Mouse (Mus musculus) thymus, adult 2 months (tissue): ENCODE measurements at regions not wholly inside any gene's neighbourhood (a gene's known extent, or its start where the extent isn't known, plus 50 kb on each side); places are given as distances from the start of the nearest gene placed in this dataset.

Experiments used
- DNase-seq: peaks from one replicate; pipeline ENCODE4 v3.0.0; 2021
- H3K27ac ChIP-seq: fragments of 200-500 bp; 2 replicates; pipeline ENCODE4 v1.5.1; 2012; ENCODE audit warnings: low read length, control low read depth; ENCODE audit not compliant: control insufficient read depth, insufficient read depth
- H3K27me3 ChIP-seq: fragments of 200-500 bp; 2 replicates; pipeline ENCODE4 v1.6.1; 2012; ENCODE audit warnings: mild to moderate bottlenecking, low read length, moderate library complexity, mixed read lengths; ENCODE audit not compliant: control insufficient read depth, insufficient read depth
- H3K36me3 ChIP-seq: fragments of 200-500 bp; 2 replicates; pipeline ENCODE4 v1.6.1; 2012; ENCODE audit warnings: mild to moderate bottlenecking, low read length, moderate library complexity; ENCODE audit not compliant: control insufficient read depth, insufficient read depth
- H3K4me1 ChIP-seq: fragments of 200-500 bp; replicated peaks from 2 replicates; pipeline ENCODE4 v1.6.1; 2012; ENCODE audit warnings: low read length; ENCODE audit not compliant: control insufficient read depth, insufficient read depth
- H3K4me3 ChIP-seq: fragments of 200-500 bp; 2 replicates; pipeline ENCODE4 v1.5.1; 2012; ENCODE audit warnings: mild to moderate bottlenecking, low read length, control low read depth, moderate library complexity; ENCODE audit not compliant: control insufficient read depth, insufficient read depth
- CTCF ChIP-seq: fragments of 200-500 bp; IDR thresholded peaks from 2 replicates; pipeline ENCODE4 v1.5.1; 2012; ENCODE audit warnings: mild to moderate bottlenecking, control low read depth, low read length, moderate library complexity, borderline replicate concordance; ENCODE audit not compliant: control insufficient read depth, poor library complexity, insufficient read depth; ENCODE audit errors: extremely low read depth
- POLR2A ChIP-seq: fragments of 200-500 bp; IDR thresholded peaks from 2 replicates; pipeline ENCODE4 v1.6.1; 2012; ENCODE audit warnings: mild to moderate bottlenecking, low read length, control low read depth, moderate library complexity; ENCODE audit not compliant: control insufficient read depth, poor library complexity, insufficient read depth; ENCODE audit errors: extremely low read depth
- WGBS: fragments of 180-500 bp; shearing (Covaris S2); methylation state at CpG from one replicate; pipeline ENCODE4 v1.1.7; 2018; 5-methylcytosine and 5-hydroxymethylcytosine counted together

DNA sequence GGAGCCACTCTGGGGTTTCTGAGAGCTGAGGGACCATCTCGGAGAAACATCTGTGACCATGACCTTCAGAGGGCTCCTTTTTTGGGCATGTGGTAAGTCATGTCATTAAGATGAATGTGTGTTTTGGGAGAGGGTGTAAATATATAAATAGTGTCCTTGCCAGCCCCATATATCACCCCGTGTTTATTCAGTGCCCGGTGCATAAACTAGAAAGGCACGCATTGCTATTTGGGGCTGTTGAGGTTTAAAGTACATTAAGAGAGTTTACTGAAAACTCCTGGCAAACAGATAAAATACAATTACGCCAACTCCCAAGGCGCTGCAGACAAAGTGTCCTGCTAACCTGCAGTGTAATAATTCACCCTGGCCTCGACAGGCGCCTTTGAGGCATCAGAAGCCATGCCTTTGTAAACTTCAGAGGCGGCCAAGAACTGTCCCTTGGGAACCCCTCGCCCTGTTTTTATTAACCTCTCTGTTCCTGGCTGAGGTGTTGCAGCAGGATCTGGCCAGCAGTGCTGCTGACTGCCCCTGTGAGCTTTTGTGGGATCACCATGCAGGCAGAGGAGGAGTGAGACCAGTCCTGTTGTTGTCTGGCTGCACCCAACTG, 106.6 kb downstream of the 9530068E07Rik start:
- no peaks in the 10 kb centered on the region for H3K36me3 ChIP-seq
- no peak overlapping the region for H3K27ac ChIP-seq
- no peak overlapping the region for H3K4me3 ChIP-seq
- TF ChIP-seq POLR2A = no peak
- TF ChIP-seq CTCF = no peak
- H3K27me3 ChIP-seq = no peaks in the 10 kb centered on the region
- 70% methylated on average over 10 of the region's 10 CpGs for WGBS
- no peaks in the 10 kb centered on the region for H3K4me1 ChIP-seq
- DNase-seq = no peak

DNA sequence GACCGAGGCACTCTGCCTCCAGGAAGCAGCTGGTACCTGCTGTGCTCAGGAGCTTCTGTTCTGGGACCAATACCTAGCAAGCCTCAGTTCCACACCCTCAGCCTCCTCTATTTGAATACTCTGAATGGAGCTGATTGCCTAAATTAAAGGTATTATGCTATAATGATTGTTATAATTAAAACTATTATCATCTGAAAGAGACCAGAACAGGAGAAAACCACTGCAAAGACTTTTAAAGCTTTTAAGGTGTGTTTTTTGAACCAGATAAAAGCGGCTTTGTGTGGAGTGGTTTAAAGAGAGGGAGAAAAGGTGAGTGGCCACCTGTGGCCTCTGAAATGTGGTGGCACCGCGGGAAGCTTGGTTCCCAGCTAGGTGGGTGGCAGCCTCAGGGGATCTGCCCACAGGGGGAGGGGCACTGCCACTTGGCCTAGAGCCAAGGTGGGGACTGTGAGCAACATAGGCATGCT, 115.6 kb downstream of the 9530068E07Rik start:
- Histone ChIP-seq H3K4me3 (no peak overlapping the region), H3K27ac (no peak overlapping the region), H3K4me1 (peaks cover 3% of the 10 kb centered on the region; the same call in 1 of the 2 replicates), H3K36me3 (no peaks in the 10 kb centered on the region), H3K27me3 (no peaks in the 10 kb centered on the region)
- WGBS = 41% methylated on average over 4 of the region's 4 CpGs
- DNase-seq = no peak
- no peak for TF ChIP-seq POLR2A
- no peak for TF ChIP-seq CTCF

DNA sequence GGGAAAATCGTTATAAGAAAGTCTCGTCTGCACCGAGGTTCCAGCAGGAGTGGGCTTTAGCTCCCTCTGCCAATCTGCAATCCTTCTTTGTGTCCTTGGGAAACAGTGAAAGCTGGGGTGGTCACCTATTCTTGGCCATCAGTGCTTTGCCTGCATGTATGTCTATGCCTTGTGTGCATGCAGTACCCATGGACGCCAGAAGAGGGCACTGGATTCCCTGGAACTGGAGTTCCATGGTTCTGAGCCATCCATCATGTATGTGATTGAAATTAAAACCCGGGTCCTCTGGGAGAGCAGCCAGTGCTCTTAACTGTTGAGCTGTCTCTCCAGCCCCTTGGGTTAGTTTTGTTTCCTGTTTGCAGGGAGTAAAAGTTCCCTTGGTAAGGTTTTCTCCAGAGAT, 121.1 kb downstream of the 9530068E07Rik start:
- TF ChIP-seq POLR2A = no peak
- TF ChIP-seq CTCF = no peak

DNA sequence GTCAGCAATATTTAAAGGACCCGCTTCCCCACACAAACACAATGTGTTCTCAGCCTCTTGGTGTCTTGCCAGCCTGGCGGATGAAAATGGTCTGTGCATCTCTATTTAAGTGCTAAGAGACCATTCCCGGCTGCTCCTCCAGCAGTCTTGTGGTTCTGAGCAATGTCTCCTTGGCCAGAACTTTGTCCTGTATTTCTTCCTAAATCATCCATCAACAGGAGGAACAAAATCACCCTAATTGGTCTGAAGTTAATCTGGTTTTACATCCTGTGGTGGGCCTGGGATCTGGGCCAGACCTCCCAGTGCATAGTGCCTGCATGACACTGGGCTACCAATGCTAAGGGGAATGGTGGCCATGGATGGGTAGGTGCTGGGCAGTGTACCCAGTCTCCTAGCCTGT, 123.6 kb downstream of the 9530068E07Rik start:
- Histone ChIP-seq H3K27me3 (no peaks in the 10 kb centered on the region), H3K4me3 (no peak overlapping the region), H3K4me1 (peaks cover 3% of the 10 kb centered on the region; the same call in 1 of the 2 replicates), H3K27ac (no peak overlapping the region), H3K36me3 (no peaks in the 10 kb centered on the region)
- no peak for DNase-seq
- TF ChIP-seq CTCF (no peak), POLR2A (no peak)
- WGBS = 96% methylated on average over 3 of the region's 3 CpGs

More for the DNA sequence above, 121.1 kb downstream of the 9530068E07Rik start:
- WGBS = 76% methylated on average over 5 of the region's 5 CpGs
- no peaks in the 10 kb centered on the region for H3K36me3 ChIP-seq
- no peak overlapping the region for H3K27ac ChIP-seq
- no peak overlapping the region for H3K4me3 ChIP-seq
- H3K4me1 ChIP-seq = peaks cover 3% of the 10 kb centered on the region; the same call in 1 of the 2 replicates
- no peaks in the 10 kb centered on the region for H3K27me3 ChIP-seq
- DNase-seq = peak; percentile 32

DNA sequence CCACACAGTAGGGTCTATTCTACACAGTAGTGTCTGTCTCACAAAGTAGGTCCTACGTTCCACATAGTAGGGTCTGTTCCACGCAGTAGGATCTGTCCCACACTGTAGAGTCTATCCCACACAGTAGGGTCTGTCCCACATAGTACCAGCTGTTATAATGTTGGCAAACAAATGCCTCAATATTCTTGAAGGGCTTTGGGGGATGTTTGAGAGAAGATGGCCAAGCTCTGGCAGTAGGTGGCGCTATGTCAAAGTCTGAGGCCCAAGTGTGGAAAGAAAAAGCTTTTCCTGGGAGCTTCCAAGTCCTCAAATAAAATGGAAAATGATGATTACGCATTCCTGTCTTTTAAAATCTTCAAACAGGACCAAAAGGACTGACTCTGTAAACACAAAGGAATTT, 125.7 kb downstream of the 9530068E07Rik start:
- H3K4me1 ChIP-seq = peaks cover 4% of the 10 kb centered on the region

DNA sequence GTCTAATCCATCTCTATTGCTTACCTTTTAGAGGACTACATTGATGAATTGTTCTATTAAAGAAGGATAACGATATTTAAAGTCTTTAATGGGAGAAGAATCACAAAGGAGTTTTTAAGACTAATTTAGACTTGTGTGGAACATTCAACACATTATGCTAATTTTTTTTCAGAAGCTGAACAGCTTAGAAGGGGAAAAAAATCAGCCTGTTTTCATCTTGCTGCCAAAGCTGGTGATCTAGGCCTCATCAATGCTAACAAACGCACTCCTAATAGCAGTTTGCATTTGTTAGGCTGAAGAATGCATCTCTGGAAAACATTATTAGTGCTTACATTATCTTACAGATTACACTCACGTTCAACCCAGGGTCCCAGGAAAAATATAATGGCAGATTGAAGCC, 126.2 kb downstream of the 9530068E07Rik start:
- Histone ChIP-seq H3K27ac (no peak overlapping the region), H3K4me1 (peaks cover 4% of the 10 kb centered on the region), H3K36me3 (no peaks in the 10 kb centered on the region), H3K27me3 (no peaks in the 10 kb centered on the region), H3K4me3 (no peak overlapping the region)
- 92% methylated on average over 3 of the region's 3 CpGs for WGBS
- DNase-seq = no peak
- no peak for TF ChIP-seq CTCF
- no peak for TF ChIP-seq POLR2A

More for the DNA sequence above, 125.7 kb downstream of the 9530068E07Rik start:
- H3K36me3 ChIP-seq = no peaks in the 10 kb centered on the region
- WGBS = 77% methylated on average over 4 of the region's 4 CpGs
- TF ChIP-seq POLR2A (no peak), CTCF (no peak)
- DNase-seq = peak; percentile 18
- H3K27ac ChIP-seq = no peak overlapping the region
- H3K27me3 ChIP-seq = no peaks in the 10 kb centered on the region
- no peak overlapping the region for H3K4me3 ChIP-seq
